Mouse (Mus musculus) urinary bladder, postnatal 25 days (tissue): ENCODE results near the gene Ndufa13.

Source experiments
- DNase-seq: peaks from one replicate; pipeline ENCODE4 v3.0.0; 2022; ENCODE audit warnings: low spot score

Ndufa13 gene

DNA sequence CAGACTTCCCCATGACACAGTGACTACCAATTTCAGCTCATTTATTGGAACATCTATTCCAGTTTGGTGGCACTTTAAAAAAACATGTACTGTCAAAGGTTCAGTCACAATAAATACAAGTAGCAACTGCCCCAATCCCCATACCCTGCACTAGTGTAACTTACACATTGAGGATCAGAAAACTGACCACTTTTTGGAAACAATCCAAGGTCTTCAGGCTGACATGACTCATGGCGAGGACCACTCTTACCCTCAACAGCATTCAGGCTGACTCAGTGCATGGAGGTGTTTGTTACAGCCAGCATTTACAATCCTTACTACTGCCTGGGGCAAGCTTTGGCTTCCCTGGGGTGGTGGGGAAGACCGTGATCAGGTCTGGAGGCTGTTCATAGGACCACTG, 4.7 kb upstream of the Ndufa13 start:
- DNase-seq, result no peak

DNA sequence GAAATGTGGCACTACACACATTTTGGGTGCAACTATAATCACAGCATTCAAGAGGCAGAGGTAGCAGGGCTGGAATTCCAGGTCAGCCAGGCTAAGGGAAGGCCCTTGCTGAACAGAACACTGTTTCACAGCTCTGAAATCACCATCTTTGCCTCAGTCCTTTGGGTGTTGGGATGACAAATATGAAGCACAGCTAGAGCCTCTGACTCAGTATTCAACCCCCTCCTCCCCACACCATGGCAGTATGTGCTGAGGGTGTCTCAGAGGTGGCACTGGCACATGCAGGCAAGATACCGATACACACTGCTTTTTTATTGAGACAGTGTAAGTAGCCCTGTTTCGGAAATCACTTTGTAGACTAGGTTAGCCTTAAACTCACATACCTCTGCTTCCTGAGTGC, 3.9 kb upstream of the Ndufa13 start:
- no peak for DNase-seq

DNA sequence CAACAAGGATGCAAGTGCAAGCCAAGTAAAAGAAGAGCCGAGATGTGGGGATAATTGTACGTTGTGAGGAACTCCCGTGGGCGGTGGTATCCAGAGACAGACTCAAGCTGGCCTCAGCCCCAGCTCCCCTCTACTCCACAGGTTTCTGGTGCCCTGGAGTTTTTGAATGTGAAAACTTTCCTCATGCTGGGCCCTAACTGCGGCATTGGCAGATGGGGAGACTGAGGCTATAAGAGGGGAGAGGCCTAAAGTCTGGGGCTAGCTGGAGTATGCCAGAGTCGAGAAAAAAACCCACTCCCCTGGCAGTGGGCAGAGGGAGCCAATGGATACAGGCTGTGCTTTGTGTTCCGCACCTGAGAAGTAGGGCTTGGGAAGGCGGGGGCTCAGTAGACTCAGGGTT, 1.7 kb upstream of the Ndufa13 start:
- DNase-seq, result no peak

DNA sequence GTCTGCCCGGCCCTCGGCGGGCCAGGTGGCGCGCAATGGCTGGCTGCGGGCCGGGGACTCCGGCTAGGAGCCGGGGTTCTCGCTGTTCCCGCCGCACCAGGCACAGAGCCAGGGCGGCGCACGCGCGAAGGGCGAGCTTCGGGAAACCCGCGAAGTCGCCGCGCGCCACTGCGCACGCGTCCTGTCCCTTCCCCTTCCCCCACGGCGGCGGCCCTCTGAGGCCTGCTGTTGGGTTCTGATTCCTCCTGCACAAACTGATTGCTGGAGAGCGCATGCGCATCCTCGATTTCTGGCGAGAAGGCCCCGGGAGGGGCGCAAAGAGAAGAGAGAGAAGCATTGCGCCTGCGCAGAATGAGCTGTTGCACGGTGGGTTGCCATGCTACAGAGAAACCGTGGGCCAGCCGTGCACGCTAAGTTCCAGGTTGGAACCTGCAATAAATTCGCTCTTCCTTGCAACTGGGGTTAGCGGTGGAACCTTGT, 745 bp upstream of the Ndufa13 start:
- DNase-seq, result peak; percentile 97

DNA sequence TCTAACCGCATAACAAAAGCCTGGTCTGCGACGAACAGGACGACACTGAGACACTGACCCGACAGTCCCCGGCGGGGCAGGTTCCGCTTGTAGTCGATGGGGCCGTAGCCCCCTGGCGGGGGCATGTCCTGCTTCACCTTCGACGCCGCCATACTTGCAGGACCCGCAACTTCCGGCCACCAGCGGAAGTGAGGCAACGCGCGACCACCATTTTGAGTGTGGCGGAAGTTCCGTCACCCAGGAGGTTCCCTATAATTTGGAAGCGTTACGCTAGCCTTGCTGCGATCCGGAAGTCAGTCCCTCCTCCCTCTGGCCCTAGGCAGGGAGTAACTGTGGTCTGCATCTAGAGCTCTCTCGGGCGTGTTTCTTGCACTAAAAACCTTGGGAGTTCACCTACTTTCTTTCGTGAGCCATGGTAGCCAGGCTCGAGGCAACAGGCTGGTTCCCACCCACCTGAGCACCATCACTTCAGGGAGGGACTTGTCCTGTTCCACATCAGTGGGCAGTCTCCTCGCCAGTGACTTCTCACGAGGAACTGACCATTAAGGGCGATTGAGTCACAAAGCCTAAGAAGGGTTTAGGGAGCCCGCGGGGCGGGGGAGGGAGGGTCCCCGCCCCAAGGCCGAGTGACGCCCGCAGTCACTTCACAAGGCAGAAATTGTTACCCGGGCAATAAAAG, 735 bp downstream of the Ndufa13 start:
- DNase-seq, result peak; percentile 97

DNA sequence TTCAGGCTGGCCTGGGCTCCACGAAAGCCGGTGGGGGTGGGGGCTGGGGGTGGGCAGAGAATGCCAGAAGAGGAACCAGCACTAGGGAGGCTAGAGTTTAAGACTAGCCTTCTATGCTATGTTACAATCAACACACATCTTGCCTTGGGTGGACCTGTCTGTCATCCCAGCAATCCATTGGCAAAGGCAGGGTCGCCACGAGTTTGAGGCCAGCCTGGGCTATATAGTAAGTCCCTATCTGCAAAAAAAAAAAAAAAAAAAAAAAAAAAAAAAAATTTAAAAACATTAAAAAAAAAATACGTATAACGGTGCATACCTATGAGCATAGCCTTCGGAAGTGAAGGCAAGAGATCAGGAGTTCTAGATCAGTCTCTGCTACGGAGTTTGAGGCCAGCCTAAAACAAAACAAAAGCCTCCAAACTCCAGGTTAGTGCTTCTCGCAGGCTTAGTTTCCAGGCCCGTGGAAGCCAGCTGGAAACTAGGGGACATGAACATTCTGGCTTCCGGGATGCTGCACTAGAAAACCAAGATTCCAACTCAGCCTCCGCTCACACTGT, 1.4 kb downstream of the Ndufa13 start:
- DNase-seq, result no peak

DNA sequence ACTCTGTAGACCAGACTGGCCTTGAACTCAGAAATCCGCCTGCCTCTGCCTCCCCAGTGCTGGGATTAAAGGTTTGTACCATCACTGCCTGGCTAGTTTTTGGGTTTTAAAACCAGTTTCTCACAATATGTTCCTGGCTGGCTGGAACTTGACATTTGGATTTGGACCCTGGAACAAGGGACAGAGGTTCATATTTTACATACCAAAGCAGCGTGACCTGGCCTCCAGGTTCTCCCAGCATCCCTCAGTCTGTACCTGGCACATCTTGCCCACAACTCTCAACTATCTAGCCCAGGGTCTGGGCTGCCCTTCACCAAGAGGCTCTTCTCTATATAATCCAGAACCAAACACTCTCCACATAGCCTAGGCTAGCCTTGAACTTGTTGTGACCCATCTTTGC, 2.5 kb downstream of the Ndufa13 start:
- no peak for DNase-seq

DNA sequence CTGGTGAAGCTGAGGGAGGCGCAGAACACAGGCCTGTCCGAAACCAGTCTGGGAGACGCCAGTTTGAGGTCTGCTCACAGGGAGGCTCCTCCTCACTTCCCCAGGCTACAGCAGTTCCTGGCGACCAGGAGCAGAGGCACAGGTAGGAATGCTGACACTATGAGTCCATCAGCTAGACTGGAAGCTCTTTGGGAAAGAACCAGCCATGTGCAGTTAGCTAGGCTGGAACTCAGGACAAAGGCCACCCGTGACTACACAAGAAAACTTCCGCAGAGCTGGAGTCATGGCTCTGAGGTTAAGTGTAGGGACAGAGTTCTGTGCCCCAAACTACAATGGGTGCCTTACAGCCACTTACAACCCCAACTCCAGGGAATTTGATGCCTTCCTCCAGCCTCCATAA, 4.5 kb downstream of the Ndufa13 start:
- DNase-seq, result no peak

DNA sequence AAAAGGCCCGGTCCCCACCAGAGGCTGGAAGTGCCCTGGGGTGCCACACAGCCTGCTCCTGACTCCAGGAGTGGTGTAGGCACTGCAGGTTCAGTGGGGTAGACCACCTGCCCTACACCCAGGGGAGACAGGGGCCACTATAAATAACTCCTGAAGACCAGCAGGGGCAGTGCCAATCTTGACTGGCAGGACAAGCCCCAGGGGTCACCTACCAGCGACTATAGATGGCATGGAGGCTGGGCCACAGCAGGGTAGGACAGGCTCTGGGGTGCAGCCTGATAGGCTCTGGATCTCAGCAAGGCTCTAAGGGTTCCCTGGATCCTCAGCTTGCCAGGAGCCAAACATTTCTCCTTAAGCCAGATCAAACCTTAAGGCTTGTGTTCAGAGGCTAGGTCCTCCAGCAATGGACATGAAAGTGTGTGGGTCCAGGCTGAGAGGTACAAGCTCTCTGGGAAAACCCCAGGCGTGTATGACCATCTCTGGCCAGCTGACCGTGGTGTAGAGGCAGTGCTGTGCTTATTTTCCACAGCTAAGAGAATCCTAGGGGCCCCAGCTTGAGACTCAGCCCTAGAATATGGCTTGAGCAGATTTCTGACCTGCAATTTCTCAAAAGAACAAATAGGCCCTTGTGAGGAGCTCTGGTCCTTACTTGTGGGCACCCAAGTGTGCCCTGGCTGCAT, 6.4 kb downstream of the Ndufa13 start:
- no peak for DNase-seq

DNA sequence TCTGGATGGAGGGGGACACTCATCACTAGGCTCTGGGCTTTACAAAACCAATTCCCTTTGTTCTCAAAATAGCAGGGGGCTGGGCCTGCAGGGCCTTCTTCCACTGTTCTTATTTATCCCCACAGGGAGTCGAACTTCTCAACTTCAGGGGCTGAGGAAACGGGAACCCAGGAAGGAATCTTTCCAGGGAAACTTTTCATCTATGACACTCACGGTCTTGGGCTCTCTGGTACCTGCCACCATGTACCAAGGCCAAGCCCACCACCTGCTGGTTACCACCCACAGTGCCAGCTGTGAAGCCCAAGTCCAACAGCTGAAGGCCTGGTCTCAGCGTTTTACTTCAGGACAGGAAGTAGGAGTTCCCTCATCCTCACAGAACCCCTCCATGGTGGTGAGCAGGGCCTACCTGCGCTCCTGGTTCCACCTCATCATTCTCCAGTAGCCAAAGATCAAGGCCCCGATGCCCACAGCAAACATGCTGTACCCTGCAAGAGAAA, 7.5 kb downstream of the Ndufa13 start:
- no peak for DNase-seq

DNA sequence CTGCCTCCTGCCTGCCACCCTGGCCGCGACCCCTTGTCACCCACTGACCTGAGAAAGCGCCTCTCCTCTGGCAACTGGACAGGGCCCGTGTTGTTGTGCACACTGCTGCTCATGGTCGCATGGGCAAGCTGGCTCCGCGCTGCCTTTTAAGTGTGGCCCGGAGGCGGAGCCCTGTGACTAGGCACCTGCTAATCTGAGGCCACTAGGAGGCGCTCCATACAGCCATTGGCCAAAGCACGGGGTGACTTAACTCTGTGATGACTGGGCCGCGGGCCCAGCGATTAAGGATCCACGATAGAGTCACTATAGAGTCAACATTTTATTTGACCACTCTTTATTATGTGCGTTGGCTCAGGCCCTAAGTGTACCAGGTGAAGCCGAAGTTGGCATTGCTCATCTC, 8.5 kb downstream of the Ndufa13 start:
- DNase-seq, result peak; percentile 44

DNA sequence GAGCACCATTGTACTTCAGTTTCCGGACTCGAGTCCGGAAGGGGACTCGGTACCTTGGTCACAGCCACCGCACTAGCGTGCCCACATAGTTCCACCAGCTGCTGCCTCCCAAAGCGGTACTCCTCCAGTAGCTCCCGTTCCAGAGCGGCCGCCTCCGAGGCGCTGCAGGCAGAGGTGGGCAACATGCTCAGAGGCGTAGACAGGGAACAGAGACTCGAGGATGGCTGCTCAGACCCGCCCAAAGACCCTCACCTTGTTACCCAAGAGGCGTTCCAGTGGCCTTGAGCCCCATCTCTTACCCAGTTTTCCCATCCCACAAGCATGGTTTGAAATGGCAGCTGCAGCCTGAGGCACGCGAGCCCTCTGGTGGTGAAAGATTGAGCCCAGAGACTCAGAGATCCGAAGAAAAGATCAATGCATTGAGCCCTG, 11.5 kb downstream of the Ndufa13 start:
- DNase-seq, result peak; percentile 42

DNA sequence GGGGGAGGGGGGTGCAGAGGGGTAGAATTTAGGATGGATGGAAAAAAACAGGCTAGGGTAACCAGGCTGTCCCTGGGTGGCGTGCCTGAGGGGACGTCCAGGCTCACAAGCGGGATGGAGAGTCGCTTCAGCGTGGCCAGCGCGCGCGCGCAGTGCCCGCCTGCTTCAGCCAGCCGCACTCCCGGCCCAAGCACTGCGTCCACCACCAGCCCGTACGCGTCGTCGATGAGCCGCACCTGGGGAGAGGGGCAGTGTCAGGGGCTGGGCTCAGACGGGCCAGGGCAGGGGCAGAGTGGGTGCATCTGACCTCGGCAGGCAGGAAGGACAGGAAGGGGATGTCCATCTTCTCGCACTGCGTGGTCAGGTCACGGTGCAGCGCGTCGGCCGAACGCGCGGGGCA, 13.5 kb downstream of the Ndufa13 start:
- no peak for DNase-seq

DNA sequence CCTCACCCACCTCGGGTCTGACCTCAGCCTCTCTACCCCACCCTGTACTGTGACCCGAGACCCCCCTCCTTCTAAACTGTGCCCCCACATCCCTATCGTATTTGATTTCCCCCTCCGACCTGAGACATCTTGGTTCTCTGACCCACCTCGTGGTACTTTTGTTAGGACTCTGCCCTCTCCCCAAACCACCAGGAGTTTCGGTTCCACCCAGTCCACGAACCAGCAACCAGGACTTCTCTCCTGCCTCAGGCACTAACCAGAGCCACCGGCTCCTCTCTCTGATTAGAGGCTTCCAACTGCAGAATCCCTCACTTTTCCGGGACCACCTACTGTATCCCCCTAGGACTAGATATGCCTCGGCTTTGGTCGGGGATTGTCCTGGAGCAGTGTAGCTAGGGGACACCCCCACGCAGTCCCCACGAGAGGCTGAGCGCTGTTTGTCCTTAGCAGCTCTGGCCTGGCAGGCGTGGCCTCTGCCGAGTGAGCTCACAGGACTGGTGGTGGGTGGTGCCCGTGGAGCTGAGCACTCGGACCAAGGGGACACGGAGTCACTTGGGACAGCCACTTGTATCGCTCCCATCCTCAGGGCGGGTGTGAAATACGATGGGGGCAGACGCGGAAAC, 14.0 kb downstream of the Ndufa13 start:
- DNase-seq, result no peak

DNA sequence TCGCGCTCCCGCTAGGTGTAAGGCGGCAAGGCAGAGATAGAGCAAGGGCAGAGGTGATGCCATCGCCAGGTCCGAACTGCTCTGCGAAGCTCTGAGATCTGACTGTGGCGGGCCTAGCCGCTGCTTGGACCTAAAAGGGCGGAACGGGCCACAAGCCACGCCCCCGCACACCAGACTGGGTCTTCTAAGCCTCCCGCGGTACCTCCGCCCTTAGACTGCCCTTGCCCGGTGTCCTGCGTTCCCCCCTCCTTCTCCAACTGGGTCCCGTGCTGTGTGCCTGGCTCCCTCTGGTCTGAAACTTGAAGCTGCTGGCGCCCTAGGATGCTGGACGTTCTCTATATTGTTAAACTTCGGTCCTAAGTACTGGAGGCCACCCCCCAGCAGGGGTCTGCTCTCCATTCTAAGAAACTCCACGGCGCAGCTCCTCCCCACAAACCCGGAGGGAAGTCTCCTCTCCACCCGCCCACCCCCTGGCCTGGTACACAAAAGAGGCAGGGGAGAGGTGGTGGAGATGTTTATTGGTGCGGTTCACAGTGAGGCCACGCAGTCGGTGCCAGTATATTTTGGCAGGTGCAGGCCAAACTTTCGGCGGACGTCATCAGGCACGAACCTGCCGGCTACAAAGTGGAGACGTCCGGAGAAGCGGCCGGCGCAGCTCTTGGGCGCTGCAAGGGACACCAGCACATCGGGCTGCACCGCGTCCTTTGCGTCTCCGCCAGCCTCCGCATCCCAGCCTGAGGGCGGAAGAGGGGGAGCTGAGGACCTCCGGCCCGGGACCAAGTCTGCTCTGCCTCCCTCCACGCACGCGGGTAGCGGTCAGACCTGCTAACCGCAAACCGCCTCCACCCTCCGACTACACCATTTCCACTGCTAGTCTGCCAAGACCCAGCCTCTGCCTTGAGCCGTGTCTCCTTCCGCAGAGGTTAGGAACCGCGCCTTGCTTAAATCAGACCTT, 14.8 kb downstream of the Ndufa13 start, which contains the start of gene Cilp2:
Gene Cilp2, minus strand, starts transcription at position 399 of the 955 bp plus-strand sequence.
- peak; percentile 34 for DNase-seq

DNA sequence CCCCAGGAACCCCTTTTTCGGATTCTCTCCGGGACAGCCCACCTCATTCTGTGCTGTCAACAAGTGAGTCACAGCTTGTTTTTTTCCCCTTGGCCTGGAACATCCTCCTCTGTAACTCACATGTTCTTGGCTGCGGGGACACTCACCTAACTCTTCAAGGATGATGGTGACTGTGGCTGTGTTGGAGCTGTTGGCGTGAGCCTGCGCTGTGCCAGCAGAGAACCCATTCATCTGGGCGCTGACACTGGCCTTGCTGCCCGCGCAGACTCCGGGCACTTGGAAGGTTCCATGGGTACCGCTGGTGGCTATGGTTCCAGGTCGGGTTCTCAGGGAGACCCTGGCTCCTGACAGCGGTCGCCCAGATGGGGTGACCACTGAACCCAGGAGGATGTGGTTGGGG, 18.2 kb downstream of the Ndufa13 start:
- DNase-seq, result no peak

DNA sequence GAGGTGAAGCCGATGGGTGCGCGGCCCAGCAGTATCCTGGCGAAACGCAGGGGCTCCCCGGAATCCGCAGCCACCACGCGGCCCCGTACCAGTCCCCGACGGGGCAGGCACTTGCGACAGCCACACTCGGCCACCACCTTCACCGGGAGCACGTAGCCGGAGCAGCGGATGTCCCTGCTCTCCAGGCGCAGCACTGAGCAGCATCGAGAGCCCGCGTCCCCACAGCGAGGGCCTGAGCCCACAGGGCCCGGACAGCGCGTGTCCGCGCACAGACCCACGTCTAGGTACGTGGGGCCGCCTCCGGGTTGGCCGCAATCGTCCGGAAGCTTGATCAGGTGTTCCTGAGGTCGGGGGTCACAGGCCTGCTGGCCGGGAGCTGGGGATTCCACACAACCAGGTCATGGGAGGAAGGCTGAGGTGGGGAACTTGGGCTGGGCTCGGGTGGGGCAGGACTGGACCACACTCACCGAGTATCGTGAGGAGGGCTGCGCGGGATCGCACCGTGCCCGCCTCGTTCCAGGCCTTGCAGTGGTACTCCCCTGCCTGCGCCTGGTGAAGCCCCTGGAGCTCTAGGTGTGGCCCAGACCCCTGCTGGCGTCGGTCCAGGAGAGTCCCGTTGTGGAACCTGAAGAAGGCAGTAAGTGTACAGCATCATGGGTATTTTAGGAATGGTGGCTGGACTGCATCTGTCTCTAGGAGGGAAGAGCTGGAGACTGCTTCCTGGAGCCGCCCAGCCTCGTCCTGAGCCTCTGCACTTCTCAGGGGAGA, 19.3 kb downstream of the Ndufa13 start:
- DNase-seq, result no peak

DNA sequence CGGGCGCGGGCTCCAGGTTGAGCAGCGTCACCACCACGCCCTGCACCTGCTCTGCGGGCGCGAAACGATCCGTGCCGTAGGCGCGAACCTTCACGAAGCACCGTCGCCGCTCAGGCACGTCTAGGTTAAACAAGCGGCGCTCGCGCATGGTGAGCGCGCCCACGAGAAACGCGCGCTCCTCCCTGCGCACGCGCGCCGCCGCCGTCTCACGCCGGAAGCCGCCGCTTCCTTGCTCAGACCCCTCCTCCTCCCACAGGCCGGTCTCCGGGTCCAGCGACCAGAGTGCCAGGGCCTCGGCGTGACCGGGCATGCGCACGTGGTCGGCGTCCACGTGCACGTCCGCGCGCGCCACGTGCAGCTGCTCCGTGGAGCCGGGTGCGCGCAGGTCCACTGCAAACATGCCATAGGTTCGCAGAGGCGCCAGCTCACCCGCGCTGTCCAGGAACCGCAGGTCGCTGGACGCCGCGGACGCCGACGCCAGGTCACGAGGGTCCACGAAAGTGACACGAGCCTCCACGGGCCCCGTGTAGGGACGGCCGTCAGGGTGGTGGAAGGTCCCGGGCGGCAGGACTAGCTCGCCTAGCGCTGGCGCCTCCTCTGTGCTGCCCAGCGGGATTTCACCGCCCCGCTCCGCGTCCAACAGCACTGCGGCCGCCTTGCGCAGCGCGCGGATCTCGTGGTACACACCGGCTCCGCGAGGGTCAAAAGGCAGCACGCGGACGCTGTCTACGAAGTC, 20.2 kb downstream of the Ndufa13 start:
- DNase-seq, result peak; percentile 50

DNA sequence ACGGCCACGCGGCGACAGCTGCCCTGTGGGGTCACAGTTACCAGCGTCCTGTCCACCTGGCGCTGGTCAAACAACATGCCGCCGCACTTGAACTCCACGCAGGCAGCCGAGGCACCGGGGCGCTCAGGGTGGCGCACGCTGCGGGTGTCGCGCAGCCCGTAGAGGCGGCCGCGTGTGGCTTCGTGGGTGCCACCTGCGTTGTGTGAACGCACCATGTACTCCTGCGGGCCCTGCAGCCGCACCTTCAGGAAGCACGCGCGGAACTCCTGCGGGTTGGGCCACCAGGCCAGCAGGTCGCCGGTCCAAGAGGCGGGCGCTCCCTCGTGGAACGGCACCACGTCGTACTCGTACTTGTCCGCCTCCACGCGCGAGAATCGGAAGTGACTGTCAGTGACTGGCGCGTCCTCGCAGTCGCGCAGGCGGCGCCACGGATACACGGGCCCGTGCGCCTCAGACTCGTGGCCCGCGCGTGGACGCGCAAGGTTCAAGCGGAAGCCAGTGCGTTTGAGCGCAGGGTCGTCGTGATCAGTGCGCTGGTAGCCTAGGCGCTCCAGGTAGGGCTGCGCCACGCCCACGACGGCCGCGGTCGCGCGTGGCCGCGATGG, 21.0 kb downstream of the Ndufa13 start:
- no peak for DNase-seq

DNA sequence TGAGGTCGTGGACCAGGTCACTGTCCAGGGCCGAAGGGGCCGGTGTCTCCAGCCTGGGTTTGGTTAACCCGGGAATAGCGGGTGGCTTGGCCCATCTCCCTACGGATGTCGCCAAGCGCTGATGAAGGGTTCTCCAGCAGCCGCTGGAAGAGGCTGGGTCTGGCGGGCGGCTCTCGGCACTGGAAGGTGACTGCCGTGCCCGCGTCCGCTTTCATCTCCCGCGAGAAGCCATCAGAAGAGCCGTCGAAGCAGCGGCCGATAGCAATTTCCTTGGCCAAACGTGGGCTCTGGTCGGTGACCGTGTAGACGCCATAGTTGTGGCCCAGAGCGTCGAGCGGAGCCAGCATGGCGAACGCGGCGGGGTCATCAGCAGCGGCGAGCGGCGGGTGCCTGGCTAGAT, 21.5 kb downstream of the Ndufa13 start:
- no peak for DNase-seq
